Mouse (Mus musculus) kidney, adult 18-20 months (tissue): ENCODE measurements around the gene Sez6.
A peak's percentile ranks its signal among the peaks of the same experiment; 100 is the strongest.

Experiments used
- DNase-seq: peaks from one replicate; pipeline ENCODE4 v3.0.0; 2021

The Sez6 gene

GRCm38 (mm10) chr11:77906747-77907174, 23.8 kb upstream of the Sez6 start:
- DNase-seq: no peak

- no peak for DNase-seq
These were observed 22.1 kb upstream of the Sez6 start for GRCm38 (mm10) chr11:77908468-77908867.

GRCm38 (mm10) chr11:77909376-77909775, 21.2 kb upstream of the Sez6 start:
- no peak for DNase-seq

GRCm38 (mm10) chr11:77909776-77910175, 20.8 kb upstream of the Sez6 start:
- no peak for DNase-seq

- DNase-seq: no peak
These were observed 17.1 kb upstream of the Sez6 start for GRCm38 (mm10) chr11:77913505-77913904.

GRCm38 (mm10) chr11:77914598-77915260, 15.9 kb upstream of the Sez6 start:
- DNase-seq: no peak

- DNase-seq: peak; percentile 34
These were observed 13.9 kb upstream of the Sez6 start for GRCm38 (mm10) chr11:77916741-77917140.

- DNase-seq: peak; percentile 80
These were observed 13.4 kb upstream of the Sez6 start for GRCm38 (mm10) chr11:77917166-77917565.

- DNase-seq: no peak
These were observed 7.3 kb upstream of the Sez6 start for GRCm38 (mm10) chr11:77923285-77923684.

GRCm38 (mm10) chr11:77925836-77926657, 4.6 kb upstream of the Sez6 start:
- no peak for DNase-seq

GRCm38 (mm10) chr11:77926666-77927065, 3.9 kb upstream of the Sez6 start:
- no peak for DNase-seq

GRCm38 (mm10) chr11:77927837-77928236, 2.8 kb upstream of the Sez6 start:
- DNase-seq: no peak

GRCm38 (mm10) chr11:77931541-77932433, 1.2 kb downstream of the Sez6 start:
- no peak for DNase-seq

GRCm38 (mm10) chr11:77932576-77932975, 2.0 kb downstream of the Sez6 start:
- DNase-seq: no peak

GRCm38 (mm10) chr11:77934111-77934521, 3.5 kb downstream of the Sez6 start:
- no peak for DNase-seq

GRCm38 (mm10) chr11:77934568-77935311, 4.1 kb downstream of the Sez6 start:
- DNase-seq: no peak

- DNase-seq: no peak
These were observed 6.2 kb downstream of the Sez6 start for GRCm38 (mm10) chr11:77936846-77937245.

GRCm38 (mm10) chr11:77937649-77938410, 7.2 kb downstream of the Sez6 start:
- no peak for DNase-seq

GRCm38 (mm10) chr11:77942230-77942629, 11.6 kb downstream of the Sez6 start:
- no peak for DNase-seq

- no peak for DNase-seq
These were observed 17.3 kb downstream of the Sez6 start for GRCm38 (mm10) chr11:77947860-77948259.

GRCm38 (mm10) chr11:77950125-77950685, 19.6 kb downstream of the Sez6 start:
- no peak for DNase-seq
